Mouse (Mus musculus): ENCODE results near the gene Sdk1. TPM values are rescaled to one million over a fixed set of nuclear protein-coding genes. Genes with fewer than 3 reads are reported as not detected.

Sdk1 gene
- total RNA-seq, 2 experiments from 2014 or later = 9.9 to 10.6 TPM

DNA sequence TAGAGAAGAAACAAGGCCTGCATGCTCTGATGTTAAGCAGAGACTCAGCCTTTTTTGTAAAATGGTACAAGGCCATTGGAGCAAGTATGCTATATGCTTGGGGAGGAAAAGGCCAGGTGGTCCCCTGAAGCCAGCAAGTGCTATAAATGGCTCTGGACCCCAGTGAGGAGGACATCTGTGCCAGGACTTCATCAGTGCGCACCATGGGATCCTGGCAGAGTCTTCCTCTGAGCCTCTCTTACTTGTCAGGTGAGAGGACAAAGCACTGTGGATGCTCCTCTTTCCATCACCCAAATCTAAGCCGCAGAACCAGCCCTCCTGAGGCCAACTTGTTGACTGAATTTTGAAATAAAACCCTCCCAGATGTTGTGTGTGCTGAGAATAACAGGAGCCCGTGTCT is 839.8 kb downstream of the Sdk1 start:
- no peak for DNase-seq (ENCODE audit: low spot score in 2 of 2)

GRCm38 (mm10) chr5:142096377-142096841 is 855.1 kb downstream of the Sdk1 start:
- peak; percentile 31 to 75 for DNase-seq (ENCODE audit: low spot score in 2 of 2)

- peak in 1 of 2 experiments; percentile 29 for DNase-seq (ENCODE audit: low spot score in 2 of 2)
Observed at GRCm38 (mm10) chr5:142100176-142100575, 858.9 kb downstream of the Sdk1 start.

DNA sequence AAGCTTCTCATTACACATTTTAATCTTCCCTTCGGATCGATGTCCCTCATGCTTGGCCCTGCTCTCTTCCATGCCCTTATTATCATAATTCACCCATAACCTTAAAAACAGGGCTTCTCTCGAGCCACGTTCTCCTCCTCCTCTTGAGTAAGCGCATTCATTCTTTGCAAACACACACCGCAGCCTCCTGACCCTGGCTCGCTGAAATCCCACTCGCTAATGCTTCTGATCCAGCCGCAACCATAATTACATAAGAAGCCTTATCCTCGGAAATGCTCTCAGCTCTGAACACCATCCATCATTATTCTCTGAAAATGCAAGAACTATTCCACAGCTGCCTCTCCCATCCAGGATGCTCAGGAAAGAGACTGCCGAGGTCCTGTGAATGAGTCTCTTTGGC is 866.1 kb downstream of the Sdk1 start:
- DNase-seq (ENCODE audit: low spot score in 2 of 2) = no peak

- DNase-seq (ENCODE audit: low spot score in 2 of 2) = no peak
Observed at GRCm38 (mm10) chr5:142111989-142112388, 870.7 kb downstream of the Sdk1 start.

DNA sequence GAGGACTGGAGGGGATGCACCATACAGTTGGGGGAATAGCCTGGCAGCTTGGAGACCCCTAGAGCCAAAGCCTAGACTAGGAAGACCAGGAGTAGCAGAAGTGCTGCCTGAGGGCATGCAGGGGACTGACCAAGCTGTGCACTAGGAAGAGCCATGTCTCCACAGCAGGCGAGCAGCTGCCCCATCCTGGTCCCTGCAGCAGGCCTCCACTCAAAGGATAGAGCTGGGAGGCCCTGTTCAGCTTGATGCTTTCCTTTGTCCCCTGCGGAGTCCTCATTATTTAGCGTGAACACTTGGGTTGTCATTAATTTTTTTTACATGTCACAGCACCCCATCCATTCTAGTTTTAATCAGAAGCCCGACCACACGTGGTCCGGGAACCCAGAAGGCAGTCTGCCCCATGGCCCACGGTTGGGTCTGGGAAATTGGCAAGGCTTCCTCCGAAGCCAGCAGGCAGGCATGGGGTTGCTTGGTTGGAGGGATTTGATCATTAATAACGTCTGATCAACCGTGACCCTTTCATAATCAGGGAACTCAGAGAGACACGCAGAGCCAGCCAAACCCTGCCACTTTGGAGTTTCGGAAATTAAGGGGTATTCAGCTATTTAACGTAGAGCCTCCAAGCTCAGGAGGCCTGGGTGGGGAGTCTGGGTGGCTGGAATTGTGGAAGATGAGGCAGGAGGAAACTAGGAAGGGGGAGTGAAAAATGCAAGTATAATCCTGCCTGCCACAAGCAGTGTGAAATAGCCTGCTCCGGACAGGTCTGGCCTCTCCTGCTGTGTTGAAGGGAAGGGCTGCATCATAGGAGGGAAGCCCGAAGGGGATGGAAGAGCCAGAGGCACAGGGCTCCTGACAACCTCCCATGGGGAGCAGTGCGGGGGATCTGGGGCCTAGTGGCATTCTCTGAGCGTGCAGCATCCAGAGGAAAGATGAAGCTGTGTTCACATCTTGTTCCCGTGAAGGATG is 872.2 kb downstream of the Sdk1 start:
- no peak for DNase-seq (ENCODE audit: low spot score in 2 of 2)

DNA sequence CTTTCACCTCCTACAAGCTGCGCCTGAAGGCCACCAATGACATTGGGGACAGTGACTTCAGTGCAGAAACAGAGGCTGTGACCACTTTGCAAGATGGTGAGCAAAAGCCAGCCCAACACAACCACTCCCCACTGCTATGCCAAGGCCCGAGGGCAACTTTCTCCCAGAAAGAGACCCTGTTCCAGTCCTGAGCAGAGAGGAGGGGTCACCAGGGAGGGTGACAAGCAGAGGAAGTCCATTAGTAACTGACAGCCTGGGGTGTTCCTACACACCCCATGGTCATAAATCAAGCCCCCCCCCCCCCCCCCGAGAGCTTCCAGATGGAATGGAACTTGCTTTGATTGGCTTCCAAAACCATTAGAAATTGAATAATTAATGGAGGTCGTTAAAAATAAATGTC is 886.5 kb downstream of the Sdk1 start:
- DNase-seq (ENCODE audit: low spot score in 2 of 2) = no peak

- no peak for DNase-seq (ENCODE audit: low spot score in 2 of 2)
Observed at GRCm38 (mm10) chr5:142128181-142128611, 886.9 kb downstream of the Sdk1 start.

DNA sequence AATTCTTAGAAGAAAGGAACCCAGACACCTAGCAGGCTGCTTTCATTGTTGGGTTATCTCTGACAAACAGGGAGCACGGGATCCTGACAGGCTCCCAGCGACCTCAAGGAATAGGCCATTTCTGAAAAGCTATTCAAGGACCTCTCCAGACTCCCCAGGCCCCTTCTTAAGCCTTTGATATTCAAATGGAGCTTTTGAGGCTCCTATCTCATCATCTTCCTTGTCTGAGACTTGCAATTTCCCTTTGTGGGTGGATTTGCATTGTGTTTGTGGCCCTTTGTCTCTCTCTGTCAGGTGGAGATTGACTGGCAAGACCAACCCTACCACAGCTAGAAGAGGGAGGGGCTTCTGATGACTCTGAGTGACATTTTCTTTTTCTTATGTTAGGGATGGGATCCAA is 888.7 kb downstream of the Sdk1 start:
- no peak for DNase-seq (ENCODE audit: low spot score in 2 of 2)

DNA sequence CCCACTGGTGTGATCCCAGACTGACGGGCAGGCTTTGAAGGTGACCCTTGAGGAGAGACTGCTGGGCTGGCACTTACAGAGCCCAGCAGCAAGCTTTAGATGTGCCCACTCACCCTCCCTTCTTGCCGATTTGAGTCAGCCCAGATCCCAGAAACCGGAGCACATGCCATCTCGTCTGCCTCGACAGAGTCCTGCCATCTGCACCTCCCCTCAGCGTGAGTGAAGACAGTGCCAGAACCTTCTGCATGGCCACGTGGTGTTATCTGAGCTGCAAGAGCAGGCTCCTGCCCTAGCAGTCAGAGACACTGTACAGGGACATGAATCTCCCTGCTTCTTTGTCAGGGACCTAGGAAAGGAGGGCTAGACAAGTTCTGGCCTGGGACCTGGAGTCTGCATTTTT is 898.7 kb downstream of the Sdk1 start:
- peak; percentile 71 to 89 for DNase-seq (ENCODE audit: low spot score in 2 of 2)

GRCm38 (mm10) chr5:142149594-142149993 is 908.3 kb downstream of the Sdk1 start:
- DNase-seq (ENCODE audit: low spot score in 2 of 2) = peak; percentile 47 to 70

GRCm38 (mm10) chr5:142150756-142151155 is 909.5 kb downstream of the Sdk1 start:
- no peak for DNase-seq (ENCODE audit: low spot score in 2 of 2)

GRCm38 (mm10) chr5:142156868-142157852 is 915.9 kb downstream of the Sdk1 start:
- peak in 1 of 2 experiments; percentile 30 for DNase-seq (ENCODE audit: low spot score in 2 of 2)

- DNase-seq (ENCODE audit: low spot score in 2 of 2) = no peak
Observed at GRCm38 (mm10) chr5:142163483-142163882, 922.2 kb downstream of the Sdk1 start.

- no peak for DNase-seq (ENCODE audit: low spot score in 2 of 2)
Observed at GRCm38 (mm10) chr5:142173636-142174035, 932.3 kb downstream of the Sdk1 start.

- DNase-seq (ENCODE audit: low spot score in 2 of 2) = peak in 1 of 2 experiments; percentile 21
Observed at GRCm38 (mm10) chr5:142178164-142178563, 936.9 kb downstream of the Sdk1 start.

DNA sequence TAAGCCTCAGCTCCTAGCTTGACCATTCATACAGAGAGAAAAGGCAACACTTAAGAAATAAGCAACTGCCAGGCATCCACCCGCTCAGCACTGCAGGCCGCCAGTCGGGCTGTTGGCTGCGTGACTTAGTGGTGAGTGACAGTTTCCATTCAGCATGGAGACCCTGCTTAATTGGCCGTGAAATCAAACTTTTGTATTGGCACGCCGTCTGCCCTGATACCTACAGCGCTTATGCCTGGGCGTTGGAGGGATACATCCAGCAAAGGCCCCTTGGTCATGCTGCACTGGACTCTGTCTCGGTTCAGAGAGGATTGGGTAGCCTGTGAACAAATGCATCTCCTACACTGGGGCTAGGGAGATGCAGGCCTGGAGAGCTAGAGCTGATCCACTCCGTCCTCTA is 938.0 kb downstream of the Sdk1 start:
- DNase-seq (ENCODE audit: low spot score in 2 of 2) = no peak

DNA sequence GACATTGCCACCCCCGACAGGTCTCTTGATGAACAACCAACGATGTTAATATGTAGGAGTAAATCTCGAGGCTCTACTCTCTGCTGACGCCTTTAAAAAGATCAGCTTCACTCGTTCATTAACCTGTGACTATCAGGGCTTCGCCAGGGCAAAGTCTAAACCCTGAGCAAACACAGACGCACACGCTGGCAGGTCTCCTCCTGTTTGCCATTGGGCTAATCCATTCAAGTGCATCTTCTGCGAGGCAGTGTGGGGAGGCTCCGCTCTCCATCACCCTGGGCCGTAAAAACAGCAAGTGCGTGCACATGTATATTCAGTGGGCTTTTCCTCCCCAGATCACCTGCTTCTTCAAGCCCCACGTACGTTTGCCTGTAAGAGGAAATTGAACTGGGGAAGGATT is 940.6 kb downstream of the Sdk1 start:
- DNase-seq (ENCODE audit: low spot score in 2 of 2) = no peak

- no peak for DNase-seq (ENCODE audit: low spot score in 2 of 2)
Observed at GRCm38 (mm10) chr5:142188765-142189164, 947.5 kb downstream of the Sdk1 start.

DNA sequence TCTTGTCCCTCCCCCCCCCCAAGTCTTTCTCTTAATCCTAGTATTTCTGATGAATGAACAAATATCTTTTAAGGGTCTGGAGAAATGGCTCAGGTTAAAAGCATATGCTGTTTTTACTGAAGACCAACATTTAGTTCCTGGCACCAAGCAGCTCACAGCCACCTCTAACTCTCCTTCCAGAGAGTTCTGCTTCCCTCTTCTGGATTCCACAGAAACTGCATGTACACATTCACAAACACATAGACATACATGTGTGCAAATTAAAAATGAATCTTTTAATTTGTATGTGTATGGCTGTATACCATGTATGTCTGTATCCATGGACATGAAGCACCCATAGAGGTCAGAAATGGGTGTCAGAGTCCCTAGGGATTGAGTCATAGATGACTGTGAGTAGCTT is 968.6 kb downstream of the Sdk1 start:
- no peak for DNase-seq (ENCODE audit: low spot score in 2 of 2)

DNA sequence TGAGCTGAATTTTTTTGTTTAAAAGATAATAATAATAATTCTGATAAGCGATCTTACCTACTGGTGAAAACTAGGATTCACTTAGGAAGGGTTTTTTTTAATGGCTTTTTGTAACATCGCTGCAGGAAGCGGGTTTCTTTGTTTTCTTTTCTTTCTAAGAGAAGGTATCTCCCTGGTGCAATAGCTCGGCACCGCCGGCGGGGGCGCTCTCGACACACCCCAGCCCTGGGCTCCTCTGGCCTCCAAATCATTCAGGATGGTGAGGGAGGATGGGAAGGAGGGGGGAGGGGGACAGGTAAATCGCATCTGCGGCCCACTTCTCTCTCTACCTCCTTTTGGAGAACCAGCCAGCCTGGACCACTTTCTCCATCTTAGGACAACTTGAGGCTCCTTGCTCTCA is 971.0 kb downstream of the Sdk1 start:
- no peak for DNase-seq (ENCODE audit: low spot score in 2 of 2)
